Mouse (Mus musculus) myocyte (in vitro differentiated cells): ENCODE results near the gene B230217C12Rik.

Source experiments
- CEBPB ChIP-seq: IDR thresholded peaks from 2 replicates; pipeline ENCODE4 v1.6.1; 2011; ENCODE audit warnings: mild to moderate bottlenecking, moderate library complexity; ENCODE audit not compliant: poor library complexity, insufficient read depth, severe bottlenecking
- E2F4 ChIP-seq: IDR thresholded peaks from one replicate; pipeline ENCODE4 v1.6.1; 2011; ENCODE audit warnings: mild to moderate bottlenecking, control low read depth, moderate library complexity; ENCODE audit not compliant: insufficient read depth
- MAX ChIP-seq: IDR thresholded peaks from one replicate; pipeline ENCODE4 v1.6.1; 2011; ENCODE audit warnings: low read depth, mild to moderate bottlenecking, control low read depth
- MYOG ChIP-seq, 3 experiments: IDR thresholded peaks; one replicate each; pipeline ENCODE4 v1.6.1; 2011; ENCODE audit warnings: control low read depth in 2 of 3, low read depth in 2 of 3, mild to moderate bottlenecking in 2 of 3; ENCODE audit not compliant: insufficient read length in 2 of 3, control insufficient read depth in 1 of 3, insufficient read depth in 1 of 3
- POLR2A ChIP-seq: IDR thresholded peaks from one replicate; pipeline ENCODE4 v1.6.1; 2011; ENCODE audit warnings: low read depth, mild to moderate bottlenecking, control low read depth, moderate library complexity; ENCODE audit not compliant: insufficient read length
- TCF12 ChIP-seq: IDR thresholded peaks from one replicate; pipeline ENCODE4 v1.6.1; 2011; ENCODE audit warnings: mild to moderate bottlenecking, control low read depth; ENCODE audit not compliant: poor library complexity, insufficient read depth, severe bottlenecking
- USF1 ChIP-seq: IDR thresholded peaks from one replicate; pipeline ENCODE4 v1.6.1; 2011; ENCODE audit warnings: low read depth, mild to moderate bottlenecking, control low read depth, moderate library complexity

DNA sequence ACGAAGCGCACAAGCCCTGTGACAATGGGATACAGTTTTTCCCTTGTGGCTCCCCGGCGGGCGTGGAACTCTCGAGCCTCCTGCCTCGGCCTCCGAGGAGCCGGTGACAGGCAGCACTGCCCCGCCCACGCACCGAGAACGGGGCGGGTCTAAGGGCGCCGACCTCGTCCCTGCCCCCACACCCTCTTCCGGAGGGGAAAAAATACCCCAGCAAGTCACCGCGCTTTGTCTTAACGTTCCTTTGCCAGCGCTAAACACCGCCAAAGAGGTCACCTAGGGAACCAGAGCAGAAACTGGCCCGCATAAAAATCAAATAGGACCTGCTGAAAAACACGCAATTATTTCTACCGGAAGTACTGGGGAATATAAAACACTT is 43.0 kb downstream of the B230217C12Rik start:
- TF ChIP-seq E2F4 (no peak), CEBPB (no peak), USF1 (no peak), TCF12 (no peak), POLR2A (no peak), MYOG (IDR thresholded peaks at IDR 0.05; ENCODE audit: control insufficient read depth in 1 of 3, insufficient read depth in 1 of 3, insufficient read length in 2 of 3, low read depth in 2 of 3) (no peak), MAX (no peak)
